Mouse (Mus musculus) ES-E14 (cell line): Measurements from ENCODE around the gene Lmntd1.

Source experiments
- HCFC1 ChIP-seq: IDR thresholded peaks from 2 replicates; pipeline ENCODE4 v1.6.1; 2012; ENCODE audit warnings: low read length, inconsistent platforms, borderline replicate concordance; ENCODE audit not compliant: insufficient read depth
- ZC3H11A ChIP-seq: IDR thresholded peaks from 2 replicates; pipeline ENCODE4 v1.6.1; 2012; ENCODE audit warnings: low read depth, mild to moderate bottlenecking, inconsistent platforms, low read length, borderline replicate concordance
- ZNF384 ChIP-seq: IDR thresholded peaks from 2 replicates; pipeline ENCODE4 v1.6.1; 2012; ENCODE audit warnings: low read depth, low read length, inconsistent platforms

DNA sequence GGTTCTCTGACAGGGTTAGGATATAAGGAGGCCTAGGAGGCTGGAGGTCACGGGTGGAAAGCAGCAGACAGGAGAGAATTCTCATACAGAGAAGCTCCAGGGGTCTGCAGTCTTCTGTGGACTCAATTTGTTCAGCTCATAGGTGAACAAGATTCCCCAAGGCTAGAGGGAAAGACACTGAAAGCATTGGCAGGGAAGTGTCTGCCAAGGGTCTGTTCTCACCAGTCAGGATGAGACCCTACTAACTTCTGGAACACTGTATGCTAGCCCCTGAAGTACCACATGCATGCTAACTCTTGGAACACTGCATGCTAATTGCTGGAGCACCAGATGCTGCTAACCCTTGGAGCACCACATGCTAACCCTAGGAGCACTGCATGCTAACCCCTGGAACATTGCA is 190.0 kb downstream of the Lmntd1 start:
- TF ChIP-seq HCFC1 (no peak), ZNF384 (no peak), ZC3H11A (no peak)
